Mouse (Mus musculus): Measurements from ENCODE around the gene Agbl3.

The Agbl3 gene

GRCm38 (mm10) chr6:34874101-34874921, 94.1 kb downstream of the Agbl3 start:
- no peak for DNase-seq (ENCODE audit: low spot score)

GRCm38 (mm10) chr6:34875268-34875761, 95.1 kb downstream of the Agbl3 start:
- no peak for DNase-seq (ENCODE audit: low spot score)

GRCm38 (mm10) chr6:34875966-34876834, 96.0 kb downstream of the Agbl3 start:
- no peak for DNase-seq (ENCODE audit: low spot score)

GRCm38 (mm10) chr6:34876835-34877156, 96.6 kb downstream of the Agbl3 start:
- no peak for DNase-seq (ENCODE audit: low spot score)

GRCm38 (mm10) chr6:34877509-34878321, 97.5 kb downstream of the Agbl3 start, which contains the start of gene Cyren:
TSS of gene Cyren (minus strand) at chr6:34878060.
- peak; percentile 92 for DNase-seq (ENCODE audit: low spot score)

- DNase-seq (ENCODE audit: low spot score): no peak
Observed at GRCm38 (mm10) chr6:34879101-34879740, 99.0 kb downstream of the Agbl3 start.

GRCm38 (mm10) chr6:34879911-34880475, 99.8 kb downstream of the Agbl3 start:
- peak; percentile 46 for DNase-seq (ENCODE audit: low spot score)

GRCm38 (mm10) chr6:34884724-34885123, 104.5 kb downstream of the Agbl3 start:
- no peak for DNase-seq (ENCODE audit: low spot score)

- no peak for DNase-seq (ENCODE audit: low spot score)
Observed at GRCm38 (mm10) chr6:34887131-34887850, 107.1 kb downstream of the Agbl3 start.

GRCm38 (mm10) chr6:34889185-34889584, 109.0 kb downstream of the Agbl3 start:
- DNase-seq (ENCODE audit: low spot score): no peak

- DNase-seq (ENCODE audit: low spot score): no peak
Observed at GRCm38 (mm10) chr6:34895569-34895968, 115.3 kb downstream of the Agbl3 start.

- DNase-seq (ENCODE audit: low spot score): no peak
Observed at GRCm38 (mm10) chr6:34896168-34896780, 116.0 kb downstream of the Agbl3 start.

GRCm38 (mm10) chr6:34899127-34899526, 118.9 kb downstream of the Agbl3 start:
- no peak for DNase-seq (ENCODE audit: low spot score)

GRCm38 (mm10) chr6:34900990-34901389, 120.8 kb downstream of the Agbl3 start:
- DNase-seq (ENCODE audit: low spot score): no peak

GRCm38 (mm10) chr6:34901911-34902444, 121.7 kb downstream of the Agbl3 start:
- no peak for DNase-seq (ENCODE audit: low spot score)

GRCm38 (mm10) chr6:34902578-34902977, 122.3 kb downstream of the Agbl3 start:
- DNase-seq (ENCODE audit: low spot score): no peak

GRCm38 (mm10) chr6:34903441-34903840, 123.2 kb downstream of the Agbl3 start:
- DNase-seq (ENCODE audit: low spot score): no peak

- DNase-seq (ENCODE audit: low spot score): no peak
Observed at GRCm38 (mm10) chr6:34903851-34904250, 123.6 kb downstream of the Agbl3 start.

- no peak for DNase-seq (ENCODE audit: low spot score)
Observed at GRCm38 (mm10) chr6:34904361-34904760, 124.1 kb downstream of the Agbl3 start.

- no peak for DNase-seq (ENCODE audit: low spot score)
Observed at GRCm38 (mm10) chr6:34906125-34906524, 125.9 kb downstream of the Agbl3 start.
